Mouse (Mus musculus): ENCODE measurements around the gene Sgpp1. TPM values are rescaled to one million over a fixed set of nuclear protein-coding genes. Genes with fewer than 3 reads are reported as not detected.

Sgpp1 gene
- 11.7 and 13.4 TPM in 2 replicates for polyA plus RNA-seq (2016; fragmentation: Nextera tagmentation; extraction: Ambion mirVana)

DNA sequence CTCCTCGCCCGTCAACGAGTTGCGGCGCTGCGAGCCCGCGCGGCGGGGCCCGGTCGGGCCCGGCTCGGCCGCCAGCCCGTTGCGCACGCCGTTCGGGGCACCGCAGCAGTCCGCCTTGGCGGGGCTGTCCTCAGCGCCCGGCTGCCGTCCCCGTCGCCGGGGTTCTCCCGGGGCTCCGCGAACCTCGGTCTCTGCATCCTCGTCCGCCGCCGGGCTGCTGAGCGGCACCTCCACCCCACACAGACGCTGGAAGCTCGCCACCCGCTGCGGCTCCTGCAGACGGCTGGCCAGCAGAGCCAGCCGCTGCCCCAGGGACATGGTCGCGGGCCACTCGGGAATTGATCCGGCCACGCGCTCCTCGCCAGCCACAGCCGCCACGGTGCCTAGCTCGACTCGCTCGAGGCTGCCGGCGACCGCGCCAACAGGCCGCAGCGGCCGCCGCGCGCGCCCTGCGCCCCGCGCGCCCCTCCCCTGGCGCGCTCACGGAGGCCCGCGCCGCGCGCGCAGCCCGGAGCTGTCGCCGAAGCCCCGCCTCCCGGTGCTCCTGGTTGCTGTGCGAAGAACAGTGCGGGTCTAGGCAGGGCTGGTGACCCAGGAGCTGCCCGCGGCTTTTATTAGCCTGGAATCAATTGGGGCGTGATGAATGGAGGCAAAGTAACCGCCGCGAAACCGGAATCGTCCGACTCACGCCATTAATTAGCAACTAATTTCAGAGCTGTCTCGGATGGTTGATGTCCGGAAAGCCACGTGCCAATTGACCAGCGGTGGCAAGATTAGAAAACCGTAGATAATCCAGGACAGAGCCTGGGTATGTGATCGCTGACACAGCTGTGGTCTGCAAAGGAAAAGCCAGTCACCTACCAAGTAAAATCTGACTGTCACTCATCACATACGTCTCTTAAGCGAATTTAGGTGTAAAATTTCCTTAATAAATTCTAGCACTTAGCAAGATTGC lies at the start of gene Sgpp1:
Sgpp1 (minus strand) TSS at position 484 of the 955 bp plus-strand sequence.
- H3K9me3 ChIP-seq (replicated peaks), result no peaks in the 10 kb centered on the region
- H3K4me1 ChIP-seq, result peaks cover 17% of the 10 kb centered on the region
- peak; percentile 97 for ATAC-seq (ENCODE audit: low FRiP score)
- peak within 1 kb of the TSS; percentile 83 for H3K4me3 ChIP-seq
- under 1% methylated on average over 104 of the region's 105 CpGs for WGBS
- H3K9ac ChIP-seq, result peak within 1 kb of the TSS; percentile 91
- H3K4me2 ChIP-seq (replicated peaks), result peak within 1 kb of the TSS; percentile 91
- H3K36me3 ChIP-seq, result no peaks in the 10 kb centered on the region
- H3K27me3 ChIP-seq, result peaks cover 11% of the 10 kb centered on the region; the same call in 1 of the 2 replicates
- peak within 1 kb of the TSS; percentile 80 for H3K27ac ChIP-seq

GRCm38 (mm10) chr12:75784271-75784751 lies 48.8 kb upstream of the Sgpp1 start:
- H3K27ac ChIP-seq, result no peak overlapping the region
- no peak overlapping the region for H3K9ac ChIP-seq
- H3K4me2 ChIP-seq (replicated peaks), result no peak overlapping the region
- H3K36me3 ChIP-seq, result no peaks in the 10 kb centered on the region
- WGBS, result 91% methylated on average over 2 of the region's 2 CpGs
- no peaks in the 10 kb centered on the region for H3K4me1 ChIP-seq
- H3K27me3 ChIP-seq, result no peaks in the 10 kb centered on the region
- ATAC-seq (ENCODE audit: low FRiP score), result no peak
- H3K4me3 ChIP-seq, result no peak overlapping the region
- H3K9me3 ChIP-seq (replicated peaks), result no peaks in the 10 kb centered on the region

GRCm38 (mm10) chr12:75781995-75782394 lies 46.5 kb upstream of the Sgpp1 start:
- no peaks in the 10 kb centered on the region for H3K9me3 ChIP-seq (replicated peaks)
- WGBS, result 87% methylated on average over 7 of the region's 7 CpGs
- no peaks in the 10 kb centered on the region for H3K36me3 ChIP-seq
- no peaks in the 10 kb centered on the region for H3K27me3 ChIP-seq
- no peak overlapping the region for H3K9ac ChIP-seq
- no peak overlapping the region for H3K4me2 ChIP-seq (replicated peaks)
- ATAC-seq (ENCODE audit: low FRiP score), result no peak
- no peak overlapping the region for H3K27ac ChIP-seq
- no peak overlapping the region for H3K4me3 ChIP-seq
- no peaks in the 10 kb centered on the region for H3K4me1 ChIP-seq

GRCm38 (mm10) chr12:75781445-75781844 lies 45.9 kb upstream of the Sgpp1 start:
- Histone ChIP-seq H3K27ac (no peak overlapping the region), H3K4me1 (no peaks in the 10 kb centered on the region), H3K36me3 (no peaks in the 10 kb centered on the region), H3K4me3 (no peak overlapping the region), H3K27me3 (no peaks in the 10 kb centered on the region), H3K9ac (no peak overlapping the region), H3K9me3 (replicated peaks) (no peaks in the 10 kb centered on the region), H3K4me2 (replicated peaks) (no peak overlapping the region)
- no peak for ATAC-seq (ENCODE audit: low FRiP score)

- 26% methylated on average over 3 of the region's 3 CpGs for WGBS
- ATAC-seq (ENCODE audit: low FRiP score), result no peak
Measured at GRCm38 (mm10) chr12:75772424-75773034, 37.0 kb upstream of the Sgpp1 start.

DNA sequence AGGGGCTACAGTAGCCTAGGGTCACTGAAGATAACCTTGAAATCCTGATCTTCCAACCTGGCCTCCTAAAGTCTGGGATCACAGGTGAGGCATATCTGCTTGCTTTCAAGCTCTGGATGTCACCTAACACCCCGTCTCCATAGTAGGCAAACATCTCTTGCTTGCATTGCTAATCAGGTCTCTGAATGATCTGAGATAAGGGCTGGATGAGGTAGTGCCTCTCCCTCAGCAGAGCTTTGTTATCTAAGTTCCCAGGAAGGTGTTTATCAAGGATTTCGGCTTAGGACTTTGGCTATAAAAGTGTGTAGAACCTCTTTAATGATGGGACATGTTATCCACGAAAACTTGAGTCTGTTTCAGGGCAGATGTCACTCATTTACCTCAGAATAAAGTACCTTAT lies 35.9 kb upstream of the Sgpp1 start:
- Histone ChIP-seq H3K27ac (no peak overlapping the region), H3K27me3 (no peaks in the 10 kb centered on the region), H3K4me2 (replicated peaks) (no peak overlapping the region), H3K4me3 (no peak overlapping the region), H3K9me3 (replicated peaks) (0 out of 2 replicates have a peak, but pooled peaks cover 4% of the 10 kb centered on the region), H3K4me1 (no peaks in the 10 kb centered on the region), H3K36me3 (no peaks in the 10 kb centered on the region), H3K9ac (no peak overlapping the region)
- 63% methylated on average over 3 of the region's 3 CpGs for WGBS
- ATAC-seq (ENCODE audit: low FRiP score), result no peak

More at GRCm38 (mm10) chr12:75772424-75773034, 37.0 kb upstream of the Sgpp1 start:
- H3K4me3 ChIP-seq, result no peak overlapping the region
- no peak overlapping the region for H3K4me2 ChIP-seq (replicated peaks)
- 0 out of 2 replicates have a peak, but pooled peaks cover 4% of the 10 kb centered on the region for H3K9me3 ChIP-seq (replicated peaks)
- H3K27me3 ChIP-seq, result no peaks in the 10 kb centered on the region
- no peaks in the 10 kb centered on the region for H3K36me3 ChIP-seq
- H3K9ac ChIP-seq, result no peak overlapping the region
- no peaks in the 10 kb centered on the region for H3K4me1 ChIP-seq
- H3K27ac ChIP-seq, result no peak overlapping the region

DNA sequence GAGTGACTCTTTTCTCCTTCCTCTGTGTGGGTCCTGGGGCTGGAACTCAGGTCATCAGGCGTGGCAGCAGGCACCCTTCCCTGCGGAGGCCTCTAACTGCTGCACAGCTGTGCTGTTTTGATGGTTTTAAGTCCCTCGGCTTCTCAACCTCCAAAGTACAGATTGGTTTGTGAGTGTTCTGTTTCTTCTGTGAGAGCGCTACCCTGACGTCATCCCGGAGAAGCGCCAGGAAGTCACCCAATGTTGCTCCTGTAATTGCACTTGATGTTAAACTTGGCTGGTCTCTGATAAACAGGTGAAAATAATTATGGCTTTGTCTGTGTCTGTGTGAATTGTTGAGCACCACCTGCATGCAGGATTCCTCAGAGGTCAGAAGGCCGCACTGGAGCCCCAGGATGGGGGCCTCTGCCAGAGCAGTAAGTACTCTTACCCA lies 31.4 kb upstream of the Sgpp1 start:
- H3K27ac ChIP-seq, result no peak overlapping the region
- WGBS, result 67% methylated on average over 8 of the region's 8 CpGs

DNA sequence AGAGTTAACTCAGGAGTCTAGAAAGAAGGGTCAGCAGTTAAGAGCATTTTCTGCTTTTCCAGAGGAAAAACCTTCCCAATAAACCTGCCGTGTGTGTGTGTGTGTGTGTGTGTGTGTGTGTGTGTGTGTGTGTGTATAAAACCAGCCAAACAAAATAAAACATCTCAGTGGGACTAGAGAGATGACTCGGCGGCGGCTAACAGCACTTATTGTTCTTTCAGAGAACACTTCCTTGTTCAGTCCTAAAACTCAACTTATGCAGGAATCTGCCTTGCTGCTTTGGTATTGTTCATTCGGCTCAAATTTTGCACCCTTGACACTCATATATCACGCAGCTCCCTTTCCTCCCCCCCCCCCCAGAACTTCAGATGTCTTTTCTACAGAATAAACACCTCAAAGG lies 30.9 kb upstream of the Sgpp1 start:
- no peak for ATAC-seq (ENCODE audit: low FRiP score)

More for the DNA sequence above, 31.4 kb upstream of the Sgpp1 start:
- H3K4me1 ChIP-seq, result no peaks in the 10 kb centered on the region
- no peak overlapping the region for H3K9ac ChIP-seq
- H3K4me3 ChIP-seq, result no peak overlapping the region
- H3K4me2 ChIP-seq (replicated peaks), result no peak overlapping the region
- no peaks in the 10 kb centered on the region for H3K27me3 ChIP-seq
- ATAC-seq (ENCODE audit: low FRiP score), result no peak
- H3K36me3 ChIP-seq, result no peaks in the 10 kb centered on the region
- H3K9me3 ChIP-seq (replicated peaks), result no peaks in the 10 kb centered on the region

DNA sequence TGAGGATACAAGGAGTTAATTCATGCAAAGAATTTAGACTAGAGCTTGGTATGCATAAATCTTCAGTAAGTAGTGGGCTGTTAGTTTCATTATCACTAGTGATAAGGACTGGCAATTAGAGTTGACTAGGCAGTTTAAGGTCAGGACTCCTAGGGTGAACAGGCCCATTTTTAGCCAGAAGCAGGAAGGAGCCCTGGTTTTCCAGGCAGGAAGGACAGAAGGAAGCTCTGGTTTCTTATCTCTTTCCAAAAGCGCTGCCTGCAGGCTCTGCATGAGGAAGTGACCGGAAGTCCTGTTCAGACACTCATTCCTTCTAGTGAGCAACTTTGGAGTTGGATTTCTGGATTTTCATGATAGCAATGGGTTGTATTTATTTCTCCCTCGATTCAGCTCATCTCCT lies 30.2 kb upstream of the Sgpp1 start:
- Histone ChIP-seq H3K9me3 (replicated peaks) (no peaks in the 10 kb centered on the region), H3K27me3 (no peaks in the 10 kb centered on the region), H3K9ac (no peak overlapping the region), H3K4me1 (no peaks in the 10 kb centered on the region), H3K4me2 (replicated peaks) (no peak overlapping the region), H3K27ac (no peak overlapping the region), H3K36me3 (no peaks in the 10 kb centered on the region), H3K4me3 (no peak overlapping the region)
- 87% methylated on average over 3 of the region's 3 CpGs for WGBS
- no peak for ATAC-seq (ENCODE audit: low FRiP score)

More for the DNA sequence above, 30.9 kb upstream of the Sgpp1 start:
- H3K27me3 ChIP-seq, result no peaks in the 10 kb centered on the region
- H3K9me3 ChIP-seq (replicated peaks), result no peaks in the 10 kb centered on the region
- no peaks in the 10 kb centered on the region for H3K36me3 ChIP-seq
- no peak overlapping the region for H3K27ac ChIP-seq
- H3K9ac ChIP-seq, result no peak overlapping the region
- no peak overlapping the region for H3K4me3 ChIP-seq
- H3K4me1 ChIP-seq, result no peaks in the 10 kb centered on the region
- H3K4me2 ChIP-seq (replicated peaks), result no peak overlapping the region
- 44% methylated on average over 6 of the region's 6 CpGs for WGBS

- no peaks in the 10 kb centered on the region for H3K9me3 ChIP-seq (replicated peaks)
- WGBS, result 93% methylated on average over 2 of the region's 2 CpGs
- no peak overlapping the region for H3K4me2 ChIP-seq (replicated peaks)
- H3K4me1 ChIP-seq, result peaks cover 3% of the 10 kb centered on the region; the same call in 1 of the 2 replicates
- no peak for ATAC-seq (ENCODE audit: low FRiP score)
- no peak overlapping the region for H3K27ac ChIP-seq
- no peaks in the 10 kb centered on the region for H3K36me3 ChIP-seq
- H3K4me3 ChIP-seq, result no peak overlapping the region
- H3K9ac ChIP-seq, result no peak overlapping the region
- no peaks in the 10 kb centered on the region for H3K27me3 ChIP-seq
Measured at GRCm38 (mm10) chr12:75756387-75756786, 20.9 kb upstream of the Sgpp1 start.

DNA sequence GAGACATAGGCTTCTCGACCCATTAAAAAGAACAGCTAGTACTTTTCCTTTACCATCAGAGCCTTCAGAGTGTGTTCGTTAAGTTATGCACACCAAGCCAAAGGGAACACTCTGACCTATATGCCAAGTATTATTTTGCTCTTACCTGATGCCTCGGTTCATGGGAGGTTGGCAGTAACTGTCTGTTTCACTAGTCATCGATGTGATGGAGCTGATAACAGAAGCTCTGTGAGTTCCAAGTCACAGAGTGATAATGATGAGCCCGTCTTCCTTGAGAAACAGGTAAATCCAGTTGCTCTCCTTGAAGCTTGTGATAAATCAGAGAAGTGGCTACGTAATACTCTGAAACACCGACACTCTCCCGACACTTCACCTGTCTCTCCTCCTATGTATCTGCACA lies 18.2 kb upstream of the Sgpp1 start:
- Histone ChIP-seq H3K27me3 (no peaks in the 10 kb centered on the region), H3K4me1 (no peaks in the 10 kb centered on the region)
- WGBS, result 86% methylated on average over 8 of the region's 8 CpGs

GRCm38 (mm10) chr12:75752077-75752476 lies 16.5 kb upstream of the Sgpp1 start:
- ATAC-seq (ENCODE audit: low FRiP score), result no peak
- Histone ChIP-seq H3K9ac (no peak overlapping the region), H3K27ac (no peak overlapping the region), H3K9me3 (replicated peaks) (no peaks in the 10 kb centered on the region), H3K27me3 (no peaks in the 10 kb centered on the region), H3K4me2 (replicated peaks) (no peak overlapping the region), H3K4me1 (no peaks in the 10 kb centered on the region), H3K36me3 (no peaks in the 10 kb centered on the region), H3K4me3 (no peak overlapping the region)
- WGBS, result 85% methylated on average over 3 of the region's 3 CpGs

More for the DNA sequence above, 18.2 kb upstream of the Sgpp1 start:
- no peaks in the 10 kb centered on the region for H3K9me3 ChIP-seq (replicated peaks)
- no peak overlapping the region for H3K27ac ChIP-seq
- no peak overlapping the region for H3K4me2 ChIP-seq (replicated peaks)
- H3K9ac ChIP-seq, result no peak overlapping the region
- no peaks in the 10 kb centered on the region for H3K36me3 ChIP-seq
- H3K4me3 ChIP-seq, result no peak overlapping the region
- ATAC-seq (ENCODE audit: low FRiP score), result no peak

Measured in hindbrain, embryonic 12.5 days (tissue).